Mouse (Mus musculus) kidney, postnatal 10 days (tissue): ENCODE measurements around the gene Gm9747.

Experiments used
- DNase-seq: peaks from one replicate; pipeline ENCODE4 v3.0.0; 2021; ENCODE audit warnings: mixed read lengths

Gene Gm9747

DNA sequence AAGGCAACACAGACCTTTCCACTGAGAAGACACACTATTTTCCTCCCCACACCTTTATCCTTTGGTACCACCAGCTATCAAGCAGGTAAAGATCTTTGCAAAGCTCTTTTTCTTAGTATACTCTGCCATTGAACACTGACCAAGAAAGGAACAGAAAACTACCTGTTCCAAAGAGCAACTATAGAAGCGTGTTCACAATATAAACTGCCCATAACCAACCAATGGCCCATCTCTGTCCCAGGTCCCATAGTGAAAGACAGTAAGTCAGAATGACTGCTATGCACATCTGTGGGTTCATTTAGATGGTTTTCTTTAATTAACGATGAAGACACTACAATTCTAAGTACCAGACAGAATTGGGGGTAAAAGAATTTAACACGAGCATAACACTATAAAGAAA is at the start of gene Gm9747:
Gene Gm9747 (plus strand): TSS at position 301 of the 400 bp plus-strand sequence.
- no peak for DNase-seq

DNA sequence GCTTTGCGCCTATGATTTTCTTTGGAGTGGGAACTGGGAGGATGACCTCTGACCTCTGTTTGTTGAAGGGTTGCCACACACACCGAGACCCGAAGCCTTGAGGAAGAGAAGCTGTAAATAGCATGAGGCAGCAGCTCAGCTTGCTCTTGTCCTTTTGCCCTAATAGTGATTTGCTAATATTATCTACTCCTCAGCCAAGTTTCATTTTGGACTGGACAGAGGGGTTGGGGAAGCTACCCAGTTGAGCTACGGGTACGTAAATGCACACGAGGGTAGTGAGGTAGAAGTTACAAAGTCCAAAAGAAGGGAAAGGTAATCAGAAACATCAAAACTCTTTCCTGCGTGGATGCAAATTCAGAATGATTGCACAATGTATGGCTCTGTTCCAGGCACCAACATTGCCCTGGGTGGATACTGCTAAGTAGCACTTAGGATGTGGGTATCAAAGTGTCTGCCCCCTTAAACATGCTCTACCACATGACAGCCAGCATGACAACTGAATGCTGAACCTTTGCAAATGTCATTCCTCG is 48.9 kb upstream of the Gm9747 start:
- no peak for DNase-seq

DNA sequence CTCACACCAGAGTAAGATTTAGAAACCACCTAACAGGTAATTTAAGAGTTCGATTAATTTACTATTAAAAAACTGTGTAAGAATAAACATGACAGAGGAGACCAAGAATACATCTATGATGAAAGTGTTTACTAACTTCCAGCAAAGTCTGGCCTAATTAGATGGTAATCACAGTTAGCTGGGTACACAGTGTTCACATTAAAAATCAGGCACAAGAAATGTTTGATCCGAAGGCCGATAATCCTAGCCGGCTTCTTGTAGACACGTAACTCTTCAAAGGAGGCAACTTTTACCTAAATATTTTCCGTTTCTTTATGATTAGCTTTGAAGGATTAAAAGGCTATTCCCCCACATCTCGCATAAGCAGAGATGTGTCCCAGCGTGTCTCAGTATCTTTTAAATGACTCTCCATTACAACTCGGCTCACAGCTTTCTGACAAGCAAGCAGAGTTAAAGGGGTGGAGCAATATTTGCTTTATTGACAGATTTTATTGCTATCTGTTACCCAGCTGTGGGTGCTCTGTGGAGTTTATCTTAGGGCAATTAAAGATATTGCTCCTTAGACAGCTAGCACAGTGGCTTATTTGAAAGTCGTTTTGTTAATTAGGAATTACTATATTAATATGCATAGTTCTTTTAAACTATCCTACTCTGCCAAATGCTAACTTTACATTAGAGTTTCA is 44.2 kb upstream of the Gm9747 start:
- DNase-seq, result no peak

DNA sequence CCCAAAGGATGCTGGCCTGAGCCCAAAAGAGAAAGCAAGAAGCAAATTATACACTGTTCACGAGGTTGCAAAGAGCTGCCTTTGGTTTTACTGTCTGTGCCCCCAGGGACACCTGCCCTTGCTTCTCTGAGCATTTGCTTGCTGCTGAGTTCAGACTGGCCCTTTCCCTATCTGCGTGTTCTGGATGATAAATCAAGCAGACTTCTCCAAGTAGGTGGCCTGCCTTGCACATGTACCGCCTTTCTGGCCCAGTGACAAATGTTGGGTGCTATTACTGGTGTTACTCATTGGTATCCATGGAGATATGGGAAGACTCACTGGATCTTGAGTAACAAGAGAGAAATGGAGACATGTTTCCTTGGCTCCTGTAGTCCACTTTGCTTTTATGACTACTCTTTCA is 43.4 kb upstream of the Gm9747 start:
- peak; percentile 31 for DNase-seq

DNA sequence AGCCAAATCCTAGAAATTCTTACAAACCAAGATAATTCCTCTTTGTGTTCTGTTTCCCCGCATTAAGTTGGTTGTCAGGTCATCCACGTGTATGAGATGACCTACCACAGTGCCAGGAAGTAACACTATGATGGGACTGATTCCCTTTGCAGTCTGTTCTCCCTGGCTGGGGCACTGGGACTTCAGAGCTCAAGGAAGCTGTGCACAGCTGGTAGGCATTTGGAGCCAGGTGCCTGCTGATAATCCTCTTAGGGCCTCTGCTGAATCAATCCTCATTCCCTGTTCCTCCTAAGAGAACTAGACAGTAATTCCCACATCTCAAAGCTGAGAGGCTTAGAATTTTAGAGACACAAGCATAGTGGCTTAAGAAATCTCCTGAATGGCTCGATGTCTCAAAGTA is 41.3 kb upstream of the Gm9747 start:
- DNase-seq, result no peak

DNA sequence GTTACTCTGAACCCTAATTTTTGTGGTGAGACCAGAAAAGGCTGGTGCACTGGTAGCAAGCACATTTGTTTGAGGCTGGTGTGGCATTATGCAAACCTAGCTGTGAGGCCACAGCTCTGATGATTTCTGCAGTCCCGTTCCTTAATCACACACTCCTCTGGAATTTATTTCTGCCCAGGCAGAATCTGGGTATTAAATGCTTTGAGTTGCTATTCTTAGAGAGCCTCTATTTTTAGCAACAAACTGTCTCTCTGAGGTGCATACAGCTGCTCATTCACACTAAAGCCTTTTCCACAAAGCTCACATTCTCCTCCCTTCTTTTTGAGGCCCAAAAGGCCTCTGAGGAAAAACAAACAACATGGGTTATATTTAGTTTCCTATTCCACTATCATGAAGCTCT is 33.0 kb upstream of the Gm9747 start:
- DNase-seq, result no peak

DNA sequence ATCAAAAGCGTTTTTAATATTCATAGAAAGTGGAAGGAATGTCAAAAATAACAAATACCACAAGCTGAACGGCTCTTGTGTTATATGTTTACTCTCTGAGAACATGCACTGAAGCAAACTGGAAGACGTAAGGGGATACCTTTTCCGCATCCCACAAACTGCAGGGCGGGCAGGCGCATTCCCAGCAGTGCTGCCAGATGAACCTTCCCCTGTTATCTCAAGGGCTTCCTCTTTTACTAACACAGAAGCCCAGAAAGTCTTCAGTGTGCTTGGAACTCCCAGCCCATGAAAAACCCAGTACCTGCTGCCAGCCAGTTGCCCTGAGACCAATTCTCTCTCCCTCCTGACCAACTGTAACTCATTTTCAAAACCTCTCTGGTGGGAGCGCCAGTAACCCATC is 32.3 kb upstream of the Gm9747 start:
- DNase-seq, result peak; percentile 12

DNA sequence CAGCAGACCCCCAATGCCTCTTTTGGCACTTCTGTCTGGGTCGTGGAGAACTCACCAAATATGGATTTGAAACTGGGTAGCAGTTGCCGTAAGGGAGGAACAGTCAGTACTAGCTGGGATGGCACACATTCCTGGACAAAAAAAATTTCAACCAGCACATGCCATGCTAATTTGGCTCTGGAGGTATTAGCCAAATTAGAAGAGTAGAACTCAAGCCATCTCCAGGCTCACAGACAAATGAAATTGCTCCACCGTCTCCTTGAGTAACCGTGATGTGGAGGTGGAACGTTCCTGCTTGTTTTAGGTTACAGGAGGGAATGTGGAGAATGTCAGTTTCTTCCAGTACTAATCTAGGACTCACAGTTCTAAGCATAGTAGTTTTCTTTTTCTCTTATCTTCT is 25.4 kb upstream of the Gm9747 start:
- DNase-seq, result no peak

DNA sequence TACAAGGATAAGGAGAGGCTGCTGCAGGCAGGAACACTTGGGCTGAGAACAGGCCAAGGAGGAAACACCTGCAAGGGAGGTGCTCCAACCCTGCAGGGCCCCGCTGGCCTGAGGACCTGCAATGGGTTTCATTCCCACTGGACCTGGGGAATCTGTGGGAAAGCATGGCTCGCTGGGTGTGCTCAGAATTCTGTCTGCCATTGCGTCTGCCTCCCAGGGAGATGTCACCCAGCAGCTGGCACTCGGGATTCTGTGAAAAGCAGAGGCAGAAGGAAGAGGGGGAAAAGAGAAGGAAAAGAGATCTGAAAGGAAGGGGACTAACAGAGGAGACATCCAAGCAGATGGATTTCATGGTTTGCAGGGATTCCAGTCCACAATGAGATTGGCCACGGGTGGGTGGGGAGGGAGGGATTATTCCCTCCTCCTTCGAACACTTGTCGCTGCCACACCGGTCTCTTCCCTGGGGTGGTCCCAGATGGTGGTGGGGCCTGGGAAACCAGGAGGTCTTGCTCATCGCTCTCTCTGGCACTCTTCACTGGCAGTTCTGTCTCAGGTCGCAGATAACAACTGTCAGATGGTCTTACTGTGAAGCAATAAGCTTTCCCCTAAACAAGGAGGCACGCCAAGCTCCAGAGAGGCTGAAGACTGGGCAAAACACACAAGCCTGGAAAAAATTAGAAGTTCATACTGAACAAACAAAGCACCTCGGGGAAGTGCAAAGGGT is 12.1 kb upstream of the Gm9747 start:
- DNase-seq, result no peak

DNA sequence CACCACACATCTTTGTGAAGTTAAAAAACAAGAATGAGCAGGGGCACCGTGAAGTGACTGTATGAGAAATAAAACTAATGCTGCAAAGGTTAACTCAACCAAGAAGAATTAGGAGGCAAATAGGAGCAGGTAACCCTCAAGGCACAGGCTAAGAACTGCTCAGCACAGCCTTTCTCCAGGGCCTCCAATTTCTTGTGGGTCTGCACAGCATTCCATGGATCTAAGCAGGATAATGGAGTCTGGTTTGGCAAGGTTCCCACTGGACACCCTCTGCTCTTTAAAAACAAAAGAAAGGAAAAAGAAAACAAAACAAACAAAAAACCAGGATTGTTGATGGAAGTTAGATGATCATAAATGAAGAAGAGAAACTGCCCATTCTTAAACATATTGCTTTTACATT is 11.4 kb upstream of the Gm9747 start:
- no peak for DNase-seq

DNA sequence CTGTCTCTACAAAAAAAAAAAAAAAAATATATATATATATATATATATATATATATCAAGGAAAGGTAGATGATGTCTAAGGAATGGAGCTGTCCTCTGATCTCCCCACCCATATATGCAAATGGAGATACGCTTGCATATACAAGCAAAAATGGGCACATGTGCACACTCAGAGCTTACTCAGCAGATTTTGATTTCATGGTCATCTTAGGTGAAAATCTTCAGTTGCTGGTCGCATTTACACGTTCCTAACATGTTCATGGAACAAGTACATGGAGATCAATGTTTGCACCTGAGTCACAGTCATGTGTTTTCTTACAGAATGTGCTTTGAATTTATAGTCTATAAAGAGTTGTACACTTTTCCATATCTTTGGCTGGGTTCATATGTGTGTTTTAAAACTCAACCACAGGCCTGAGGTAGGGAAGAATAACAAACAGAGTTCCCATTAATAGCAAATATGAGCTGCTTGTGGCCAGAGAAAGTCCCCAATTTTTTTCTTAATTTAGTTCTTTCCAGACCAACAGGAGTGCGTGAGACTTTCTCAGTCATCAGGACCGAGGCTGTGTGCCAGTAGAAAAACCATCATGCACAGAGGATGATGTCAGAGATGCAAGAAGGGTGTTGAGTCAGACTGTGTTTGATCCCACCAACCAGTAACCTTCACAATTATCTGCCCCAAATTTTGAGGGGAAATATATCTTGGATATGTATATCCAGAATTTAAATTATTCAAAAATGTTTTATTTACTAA is 9.7 kb upstream of the Gm9747 start:
- DNase-seq, result no peak

DNA sequence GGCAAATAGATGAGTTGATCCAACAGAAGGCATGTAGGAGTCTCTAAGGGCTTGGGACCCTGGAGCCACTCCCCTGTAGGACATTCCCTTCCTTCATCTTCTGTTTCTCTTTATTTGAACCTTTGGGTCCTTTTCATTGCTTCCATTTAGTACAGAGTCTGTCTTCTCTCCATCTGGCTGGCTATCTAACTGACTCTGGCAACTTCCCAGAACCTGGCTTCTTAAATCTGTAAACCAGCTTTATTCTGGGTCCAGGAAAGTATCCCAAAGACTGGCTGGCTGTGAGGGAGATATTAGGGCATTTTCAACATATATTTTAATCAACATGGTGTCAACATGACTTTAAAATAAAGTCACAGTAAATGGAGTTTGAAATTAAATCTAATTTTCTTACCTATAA is 4.1 kb upstream of the Gm9747 start:
- DNase-seq, result no peak

DNA sequence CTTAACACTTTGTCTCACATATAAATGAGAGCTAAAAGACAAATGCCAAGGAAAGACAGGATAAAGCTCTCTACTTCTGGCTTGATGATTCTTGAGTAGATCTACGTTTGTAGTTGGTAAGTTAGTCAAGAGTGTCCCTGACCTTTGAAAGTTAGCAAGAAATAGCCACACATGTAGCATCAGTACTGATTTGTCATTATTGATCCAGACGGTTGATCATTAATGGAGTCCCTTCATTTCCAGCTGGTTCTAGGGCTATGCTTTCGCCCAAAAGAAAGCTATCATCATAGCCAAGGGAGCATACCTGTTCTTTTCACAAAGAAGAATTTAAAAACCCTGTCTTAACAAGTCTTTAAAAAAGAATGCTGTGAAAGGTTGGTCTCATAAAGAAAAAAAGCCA is 1.7 kb downstream of the Gm9747 start:
- no peak for DNase-seq

DNA sequence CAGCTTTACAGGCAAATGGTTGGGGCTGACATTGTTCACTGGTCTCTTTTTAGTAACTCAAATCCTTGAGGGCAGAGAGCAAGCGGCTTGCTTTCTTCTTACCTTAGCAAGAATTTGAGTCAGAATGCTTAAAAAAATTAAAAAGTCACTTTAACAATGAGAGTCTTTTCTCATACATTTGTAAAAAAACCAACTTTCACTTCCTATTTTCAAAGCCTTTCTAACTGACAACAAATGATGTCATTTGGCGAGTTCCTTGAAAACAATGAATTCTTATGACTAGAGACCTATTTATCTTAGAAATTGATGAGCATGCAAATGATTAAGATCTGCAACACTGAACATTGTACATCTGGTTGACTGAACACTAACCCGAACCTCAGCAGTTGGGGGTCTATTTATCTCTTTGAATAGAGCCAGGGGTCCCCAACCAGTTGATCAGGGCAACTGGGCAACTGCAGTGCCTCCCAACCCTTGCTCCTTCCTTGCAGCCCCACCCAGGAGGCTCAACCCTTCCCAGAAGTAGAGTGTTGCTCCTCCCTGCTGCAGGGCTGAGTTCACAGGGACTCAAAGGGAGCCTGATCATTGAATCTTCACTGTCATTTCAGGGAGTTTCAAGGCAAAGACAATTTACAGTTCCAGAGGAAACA is 2.7 kb downstream of the Gm9747 start:
- no peak for DNase-seq

DNA sequence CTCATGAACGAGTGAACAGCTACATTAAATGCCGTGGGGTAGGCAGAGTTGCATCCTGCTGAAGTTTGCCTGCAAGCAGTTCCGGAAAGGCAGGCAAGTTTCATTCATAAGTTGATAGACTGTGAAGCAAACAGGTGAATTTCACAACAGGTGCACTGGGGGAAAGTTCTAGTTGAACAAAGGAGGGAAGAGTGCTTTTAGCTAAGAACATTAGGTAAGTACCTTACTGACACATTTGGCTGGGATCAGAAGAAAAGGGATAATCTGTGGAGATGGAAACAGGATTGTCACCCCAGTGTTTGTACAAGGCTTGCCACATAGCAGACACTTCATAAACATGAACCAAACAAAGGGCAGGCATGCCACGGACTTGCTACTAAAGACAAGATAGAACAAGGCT is 5.3 kb downstream of the Gm9747 start:
- DNase-seq, result no peak

DNA sequence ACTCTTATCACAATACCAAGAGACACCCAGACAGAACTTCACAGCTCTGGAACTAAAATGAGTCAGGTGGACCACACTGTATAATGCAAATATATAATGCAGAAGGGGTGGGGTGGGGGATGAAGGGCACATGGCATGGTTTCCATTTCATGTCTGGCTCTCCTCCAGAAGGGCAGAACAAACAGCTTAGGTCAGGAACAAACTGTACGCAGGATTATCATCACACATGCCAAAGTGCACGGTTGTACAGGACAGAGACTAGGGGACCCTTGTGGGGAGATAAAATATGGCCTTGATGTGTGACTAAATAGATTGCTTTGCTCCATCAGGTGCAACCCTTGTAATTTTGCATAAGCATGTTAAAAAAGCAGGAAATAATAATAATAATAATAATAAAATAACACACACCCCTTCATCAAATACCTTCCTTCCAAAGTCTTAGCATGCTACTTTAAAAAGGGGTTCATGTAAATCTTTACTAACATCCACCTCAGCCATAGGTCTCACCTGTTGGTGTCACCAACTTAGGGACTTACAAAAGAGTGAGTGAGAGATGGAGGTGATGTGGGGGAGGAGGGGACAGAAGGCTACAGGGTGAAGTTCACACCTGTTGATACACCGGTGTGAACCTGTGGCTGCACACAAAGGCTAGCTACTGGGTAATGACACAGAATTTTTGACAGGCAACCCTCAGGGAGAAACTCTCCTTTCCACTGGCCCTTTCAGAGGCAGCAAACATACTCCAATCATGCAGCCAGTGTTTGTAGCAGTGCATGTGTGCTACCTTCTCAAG is 6.7 kb downstream of the Gm9747 start:
- no peak for DNase-seq

DNA sequence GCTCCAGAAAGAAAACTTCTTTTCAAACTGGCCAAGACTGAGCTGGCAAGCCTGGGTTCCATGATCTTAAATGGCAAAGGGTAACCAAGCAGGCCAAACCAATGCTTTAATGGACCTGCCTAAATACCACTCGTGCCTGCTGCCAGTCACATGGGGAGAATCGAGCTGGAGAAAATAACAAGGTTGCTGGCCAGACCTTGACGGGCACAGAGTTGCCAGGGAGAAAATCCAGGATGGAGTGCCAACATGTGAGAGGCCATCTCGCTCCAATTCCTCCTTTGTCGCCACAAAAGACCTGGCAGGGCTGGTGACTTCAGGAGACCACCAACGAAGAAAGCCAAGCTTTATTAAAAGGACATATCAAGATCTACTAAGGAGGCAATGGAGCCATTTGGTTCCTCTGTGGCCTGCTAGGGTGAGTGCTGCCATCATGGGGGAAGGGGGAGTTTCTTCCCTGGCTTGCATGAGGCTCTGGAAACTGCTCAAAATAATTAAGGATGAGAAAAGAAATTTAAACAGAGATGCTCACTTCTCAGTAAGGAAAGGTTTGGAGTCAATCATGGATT is 10.4 kb downstream of the Gm9747 start:
- DNase-seq, result no peak

DNA sequence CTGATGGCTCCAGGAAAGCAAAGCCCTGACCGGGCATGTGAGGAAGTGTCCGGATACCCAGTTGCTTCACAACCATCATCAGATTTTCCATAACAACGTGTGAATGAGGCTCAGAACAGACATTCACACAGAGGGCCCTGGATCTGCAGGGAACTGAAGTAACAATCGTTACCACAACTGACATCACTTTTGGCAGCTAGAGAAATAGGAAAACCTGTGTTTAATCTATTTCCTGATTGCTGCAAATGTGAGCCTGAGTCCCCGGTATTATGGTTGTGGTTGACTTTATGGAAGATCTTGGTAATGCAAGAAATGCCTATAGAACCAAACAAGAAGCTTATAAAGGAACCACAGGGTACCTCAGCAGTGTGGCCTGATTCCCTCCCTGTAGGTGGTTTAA is 12.1 kb downstream of the Gm9747 start:
- no peak for DNase-seq

DNA sequence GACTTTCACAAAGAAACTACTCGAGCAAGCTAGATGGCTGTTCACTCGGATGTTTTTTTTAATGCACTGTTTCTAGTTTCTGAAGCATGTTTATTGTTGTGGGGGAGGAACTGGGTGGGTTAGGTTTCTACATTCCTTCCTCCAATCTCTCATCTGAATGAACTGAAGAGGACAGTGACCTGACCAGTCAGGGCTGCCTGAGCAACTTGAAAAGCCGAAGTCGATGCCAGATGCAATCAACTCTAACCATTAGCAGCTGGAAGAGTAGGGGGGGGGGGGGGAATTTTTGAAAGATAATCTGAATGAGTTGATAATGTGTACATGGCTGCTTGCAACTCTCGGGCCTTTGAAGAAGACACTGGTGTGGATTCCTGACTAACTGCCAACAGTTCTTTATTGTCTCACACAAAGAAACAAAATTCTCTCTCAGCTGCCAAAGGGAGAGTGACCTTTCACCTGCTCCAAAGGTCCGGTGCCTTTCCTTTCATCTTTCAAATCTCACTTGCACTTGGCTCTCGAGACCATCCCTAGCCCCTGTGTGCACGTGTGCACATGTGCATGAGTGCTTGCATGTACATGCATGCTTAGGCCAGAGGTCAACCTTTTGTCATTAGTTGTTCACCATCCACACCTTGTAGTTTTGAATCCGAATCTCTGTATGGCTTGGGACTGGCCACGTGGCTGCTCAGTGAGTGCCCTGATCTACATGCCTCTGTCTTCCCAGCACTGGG is 14.5 kb downstream of the Gm9747 start:
- peak; percentile 15 for DNase-seq

DNA sequence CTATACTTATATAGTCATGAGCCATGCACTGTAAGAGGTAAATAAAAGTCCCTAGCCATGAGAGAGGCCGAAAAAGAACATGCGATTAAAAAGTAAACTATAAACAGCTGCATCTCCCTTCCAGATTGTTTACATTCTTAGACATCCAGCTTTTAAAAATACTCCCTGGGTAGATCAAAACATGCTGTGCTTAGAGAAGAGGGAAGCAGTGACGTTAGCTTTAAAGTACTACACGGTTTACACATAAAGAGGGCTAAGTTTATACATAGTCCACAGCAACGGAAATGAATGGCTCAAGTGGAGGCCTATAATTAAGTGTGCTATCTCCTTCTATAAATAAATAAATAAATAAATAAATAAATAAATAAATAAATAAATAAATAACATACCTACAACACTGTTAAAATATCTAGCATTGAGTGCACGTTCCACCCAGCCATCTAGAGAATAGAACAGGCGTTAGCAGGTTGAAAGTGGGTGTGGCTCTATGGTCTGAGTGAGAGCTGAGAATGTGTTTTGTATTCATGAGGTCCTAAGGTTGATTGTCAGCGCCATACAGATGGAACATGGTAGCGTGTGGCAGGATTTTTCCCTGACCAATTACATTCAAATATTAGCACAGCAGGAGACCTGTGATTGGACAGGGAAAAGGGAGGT is 21.0 kb downstream of the Gm9747 start:
- DNase-seq, result no peak

DNA sequence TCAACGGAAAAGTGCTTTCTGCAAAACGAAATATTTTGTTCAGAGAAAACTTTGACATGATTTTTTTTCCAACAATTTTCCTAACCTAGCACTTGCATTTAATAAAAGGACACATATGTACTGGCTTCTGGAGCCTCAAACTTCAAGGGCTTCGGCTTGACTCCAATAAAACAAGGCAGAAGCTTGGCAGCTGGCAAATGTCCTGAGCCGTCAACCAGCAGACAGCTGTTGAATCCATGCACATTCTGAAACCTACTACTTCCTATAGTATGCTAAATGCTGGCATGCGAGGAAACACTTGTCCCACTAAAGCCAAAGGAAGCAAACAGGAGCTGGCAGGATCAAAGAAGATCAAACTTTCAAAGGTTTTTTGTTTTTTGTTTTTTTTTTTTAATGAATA is 24.5 kb downstream of the Gm9747 start:
- peak; percentile 49 for DNase-seq
